Mouse (Mus musculus) CD4-positive, CD25-positive, alpha-beta regulatory T cell, adult 9 weeks (primary cell): ENCODE measurements around the gene Rsl24d1. TPM values are rescaled to one million over a fixed set of nuclear protein-coding genes. Genes with fewer than 3 reads are reported as not detected.

Experiments
- polyA plus RNA-seq: library from polyadenylated mRNA; unstranded; fragments of 100-300 nt; shearing (Covaris generic); gene quantifications from one replicate; pipeline ENCODE4 v1.2.1, GENCODE M21; 2017

The Rsl24d1 gene
- 90.0 TPM for polyA plus RNA-seq

DNA sequence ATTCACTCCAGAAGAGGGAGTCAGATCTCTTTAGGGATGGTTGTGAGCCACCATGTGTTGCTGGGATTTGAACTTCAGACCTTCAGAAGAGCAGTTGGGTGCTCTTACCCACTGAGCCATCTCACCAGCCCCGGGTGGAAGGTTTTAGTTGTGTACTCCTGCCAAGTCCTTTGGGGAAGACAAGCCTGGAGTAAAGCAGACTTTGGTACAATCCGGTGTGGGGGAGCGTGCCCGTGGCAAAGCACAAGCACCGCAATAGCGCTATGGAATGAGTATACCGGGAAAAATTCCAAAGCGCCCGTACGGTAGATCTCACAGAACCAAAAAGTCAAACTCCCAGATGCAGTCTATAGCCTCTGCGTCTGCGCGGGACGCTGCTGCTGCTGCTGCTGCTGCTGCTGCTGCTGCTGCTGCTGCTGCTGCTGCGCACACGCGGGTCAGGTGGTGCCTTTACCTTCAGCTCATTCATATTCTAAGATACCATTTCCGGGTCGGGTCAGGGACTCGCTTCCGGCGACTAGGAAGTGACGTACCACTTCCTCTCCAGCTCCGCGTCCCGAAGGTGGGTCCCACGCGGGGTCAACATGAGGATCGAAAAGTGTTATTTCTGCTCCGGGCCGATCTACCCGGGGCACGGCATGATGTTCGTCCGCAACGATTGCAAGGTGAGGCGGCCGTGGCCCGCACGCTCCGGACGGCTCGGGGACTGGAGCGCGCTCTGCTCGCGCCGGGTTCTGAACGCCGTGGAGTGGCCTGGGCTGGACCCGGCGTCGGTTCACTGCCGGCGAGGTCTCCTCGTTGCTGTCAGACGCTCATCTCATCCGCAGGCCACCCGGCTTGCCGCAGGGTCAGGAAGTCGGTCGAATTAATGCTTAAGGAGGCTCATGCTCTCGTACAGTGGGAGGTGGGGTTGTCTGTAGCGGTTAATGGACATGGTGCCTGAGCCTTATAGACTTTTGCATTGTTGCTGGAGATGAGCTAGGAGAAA is at the start of gene Rsl24d1:
Rsl24d1 (plus strand) TSS at position 508 of the 988 bp plus-strand sequence.

DNA sequence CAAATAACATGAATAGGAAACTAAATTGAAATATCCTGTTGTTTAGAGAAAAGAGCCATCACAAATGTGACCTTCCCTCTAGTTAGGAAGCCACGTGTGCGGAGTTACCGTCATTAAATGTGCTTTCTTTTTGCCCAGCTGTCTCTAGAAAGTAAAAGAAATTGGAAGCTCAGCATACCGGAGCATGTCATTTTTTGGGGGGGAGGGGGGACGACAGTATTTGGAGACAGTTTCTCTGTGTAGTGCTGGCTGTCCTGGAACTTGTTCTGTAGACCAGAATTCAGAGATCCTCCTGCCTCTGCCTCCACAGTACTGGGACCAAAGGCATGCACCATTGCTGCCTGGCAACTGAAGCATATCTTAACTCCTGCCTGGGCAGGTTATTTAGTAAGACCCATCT is 11.7 kb upstream of the Rsl24d1 start, which contains the start of gene Khdc3:
Khdc3 (plus strand) TSS at position 301 of the 400 bp plus-strand sequence.

DNA sequence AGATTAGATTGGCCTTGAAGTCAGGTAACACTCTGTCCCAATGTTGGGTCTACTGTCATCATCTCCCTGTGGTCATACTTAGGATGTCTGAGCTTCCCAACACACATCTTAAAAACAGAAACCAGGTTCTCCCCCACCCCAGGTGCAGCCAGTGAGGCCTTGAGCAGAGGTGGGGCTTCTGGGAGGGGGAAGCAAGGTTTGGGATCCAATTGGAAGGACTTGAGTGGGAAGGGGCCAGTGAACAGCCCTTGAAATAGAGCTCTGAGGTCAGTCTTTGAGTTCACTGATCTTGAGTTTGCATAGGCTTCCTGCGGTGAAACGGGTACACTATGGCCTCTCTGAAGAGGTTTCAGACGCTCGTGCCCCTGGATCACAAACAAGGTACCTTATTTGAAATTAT is 11.0 kb upstream of the Rsl24d1 start, which contains the start of gene Gm20509:
Gm20509 (plus strand) TSS at position 290 of the 400 bp plus-strand sequence.

Other genes starting within 250 kb of the Rsl24d1 start
- not detected for gene Pygo1, start 187.8 kb upstream of the Rsl24d1 start, polyA plus RNA-seq
- gene Dyx1c1, start 154.6 kb upstream of the Rsl24d1 start, polyA plus RNA-seq = 2.9 TPM
- not detected for gene Gm44503, start 154.6 kb upstream of the Rsl24d1 start, polyA plus RNA-seq
- gene Ccpg1os, start 128.0 kb upstream of the Rsl24d1 start, polyA plus RNA-seq = 11.0 TPM
- 113 TPM for gene Ccpg1, start 128.0 kb upstream of the Rsl24d1 start, polyA plus RNA-seq
- 32.2 TPM for gene Pigb, start 73.0 kb upstream of the Rsl24d1 start, polyA plus RNA-seq
- 59.9 TPM for gene Rab27a, start 68.6 kb upstream of the Rsl24d1 start, polyA plus RNA-seq
- gene Khdc3, start 11.6 kb upstream of the Rsl24d1 start, polyA plus RNA-seq = 0.52 TPM
- gene Gm20509, start 11.0 kb upstream of the Rsl24d1 start, polyA plus RNA-seq = not detected